Mouse (Mus musculus) liver, embryonic 11.5 days (tissue): ENCODE measurements around the gene Card11. TPM values are rescaled to one million over a fixed set of nuclear protein-coding genes. Genes with fewer than 3 reads are reported as not detected.

ENCODE experiments used
- ATAC-seq: fragments of 200-750 bp; cut with Nextera tagmentation; replicated peaks from 2 replicates; pipeline ENCODE4 v1.8.0; 2017; ENCODE audit warnings: moderate number of reproducible peaks, mild to moderate bottlenecking, moderate TSS enrichment, moderate library complexity; ENCODE audit not compliant: low FRiP score
- DNase-seq: peaks from one replicate; pipeline ENCODE4 v3.0.0-alpha.2; 2017; ENCODE audit warnings: low spot score
- H3K27ac ChIP-seq: fragments of 300-500 bp; sonication (generic); 2 replicates; pipeline ENCODE4 v1.5.1; 2014; ENCODE audit warnings: mild to moderate bottlenecking, low read depth, low read length, control low read depth
- H3K27me3 ChIP-seq: fragments of 300-500 bp; sonication (generic); replicated peaks from 2 replicates; pipeline ENCODE4 v1.6.1; 2014; ENCODE audit warnings: low read length, mixed read lengths; ENCODE audit not compliant: control insufficient read depth, insufficient read depth
- H3K36me3 ChIP-seq: fragments of 300-500 bp; sonication (generic); 2 replicates; pipeline ENCODE4 v1.6.1; 2014; ENCODE audit warnings: mild to moderate bottlenecking, low read length, moderate library complexity, mixed read lengths; ENCODE audit not compliant: control insufficient read depth, insufficient read depth
- H3K4me1 ChIP-seq: fragments of 300-500 bp; sonication (generic); replicated peaks from 2 replicates; pipeline ENCODE4 v1.6.1; 2014; ENCODE audit warnings: low read length, mixed read lengths; ENCODE audit not compliant: control insufficient read depth, insufficient read depth
- H3K4me2 ChIP-seq: fragments of 300-500 bp; sonication (generic); 2 replicates; pipeline ENCODE4 v1.6.1; 2014; ENCODE audit warnings: mild to moderate bottlenecking, control low read depth, moderate library complexity
- H3K4me3 ChIP-seq: fragments of 300-500 bp; sonication (generic); 2 replicates; pipeline ENCODE4 v1.5.1; 2014; ENCODE audit warnings: low read depth, low read length, control low read depth
- H3K9ac ChIP-seq: fragments of 300-500 bp; sonication (generic); 2 replicates; pipeline ENCODE4 v1.6.1; 2014; ENCODE audit warnings: low read depth, low read length, control low read depth
- H3K9me3 ChIP-seq: fragments of 300-500 bp; sonication (generic); 2 replicates; pipeline ENCODE4 v1.6.1; 2016; ENCODE audit warnings: low read length, inconsistent platforms, mixed read lengths; ENCODE audit not compliant: control insufficient read depth
- WGBS: fragments of 180-500 bp; shearing (Covaris S2); extraction: QIAGEN DNeasy Blood & Tissue Kit; methylation state at CpG from one replicate; pipeline ENCODE4 v1.1.7; 2014; 5-methylcytosine and 5-hydroxymethylcytosine counted together
- polyA plus RNA-seq: library from polyadenylated mRNA; unstranded; fragments of >200 nt; fragmentation: Nextera tagmentation; extraction: Ambion mirVana; gene quantifications from 2 replicates; pipeline ENCODE4 v1.2.1, GENCODE M21; 2014

Gene Card11
- polyA plus RNA-seq, 1 experiment from 2014 or later = 0.22 TPM

DNA sequence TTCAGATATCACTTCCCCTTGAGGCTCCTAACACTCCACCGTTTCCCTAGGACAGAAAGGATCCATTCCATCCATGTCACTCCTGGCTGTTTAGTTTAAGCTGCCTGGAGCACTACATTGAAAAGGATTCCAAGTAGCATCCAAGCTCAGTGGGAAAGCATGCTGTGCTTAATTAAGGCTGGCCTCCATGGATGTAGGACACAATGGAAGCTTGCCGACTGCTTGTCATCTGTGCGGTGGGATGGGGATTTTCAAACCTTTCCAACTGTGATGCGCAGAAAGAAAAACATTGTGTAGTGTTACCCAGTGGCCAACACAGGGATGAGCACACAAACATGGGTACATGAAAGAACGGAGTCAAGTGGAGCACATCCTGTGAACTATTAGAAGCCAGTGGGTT lies 89.5 kb downstream of the Card11 start:
- H3K9ac ChIP-seq = no peak overlapping the region
- H3K27ac ChIP-seq = no peak overlapping the region
- no peak for ATAC-seq
- H3K27me3 ChIP-seq = no peaks in the 10 kb centered on the region
- no peaks in the 10 kb centered on the region for H3K4me1 ChIP-seq
- H3K9me3 ChIP-seq = no peaks in the 10 kb centered on the region
- no peak overlapping the region for H3K4me2 ChIP-seq
- WGBS = 89% methylated on average over 5 of the region's 5 CpGs
- no peaks in the 10 kb centered on the region for H3K36me3 ChIP-seq
- no peak for DNase-seq
- H3K4me3 ChIP-seq = no peak overlapping the region

DNA sequence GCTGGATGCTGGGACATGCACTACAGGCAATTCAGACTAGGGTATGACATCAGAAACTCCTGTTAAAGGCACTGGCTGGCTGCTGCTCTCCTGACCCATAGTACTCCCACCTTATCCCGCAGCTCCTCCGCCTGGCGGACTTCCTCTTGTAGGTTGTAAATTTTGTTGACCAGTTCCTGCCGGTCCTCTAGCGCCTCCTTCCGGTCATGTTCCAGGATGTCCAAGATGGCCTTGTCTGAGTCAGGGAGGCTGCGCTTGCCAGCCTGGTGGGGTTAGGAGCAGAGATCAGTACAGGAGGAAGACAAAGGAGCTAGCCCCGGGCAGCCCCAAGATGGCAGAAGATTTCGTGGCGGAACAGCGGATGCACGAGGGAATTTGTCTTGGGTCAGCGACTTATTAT lies 99.5 kb downstream of the Card11 start:
- Histone ChIP-seq H3K9me3 (no peaks in the 10 kb centered on the region), H3K4me1 (no peaks in the 10 kb centered on the region), H3K9ac (no peak overlapping the region), H3K27ac (no peak overlapping the region), H3K4me3 (no peak overlapping the region), H3K27me3 (no peaks in the 10 kb centered on the region), H3K4me2 (no peak overlapping the region), H3K36me3 (no peaks in the 10 kb centered on the region)
- no peak for DNase-seq
- ATAC-seq = no peak
- 75% methylated on average over 13 of the region's 13 CpGs for WGBS

DNA sequence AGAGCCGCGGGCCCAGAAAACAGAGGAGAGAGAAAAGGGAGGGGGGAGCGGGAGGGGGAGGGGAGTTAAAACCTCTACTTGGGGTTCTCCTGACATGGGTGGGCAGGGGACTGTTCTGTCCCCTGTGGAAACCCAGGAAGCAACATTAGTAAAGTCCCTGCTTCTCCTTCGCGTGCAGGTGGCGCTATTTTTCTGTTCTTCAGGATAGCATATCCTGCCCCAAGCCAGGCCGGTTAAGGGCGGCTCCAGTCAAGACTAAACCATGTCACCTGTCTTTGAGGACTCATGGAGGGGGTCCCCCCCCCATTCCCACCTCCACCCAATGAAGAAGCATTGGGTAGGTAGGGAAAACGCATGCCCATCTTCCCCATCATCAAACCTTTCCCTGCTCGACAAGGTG lies 109.3 kb downstream of the Card11 start:
- Histone ChIP-seq H3K4me1 (no peaks in the 10 kb centered on the region), H3K27ac (no peak overlapping the region), H3K36me3 (no peaks in the 10 kb centered on the region), H3K27me3 (peaks cover 9% of the 10 kb centered on the region), H3K9me3 (no peaks in the 10 kb centered on the region), H3K9ac (no peak overlapping the region), H3K4me2 (no peak overlapping the region), H3K4me3 (no peak overlapping the region)
- ATAC-seq (no peak), DNase-seq (no peak)
- 31% methylated on average over 10 of the region's 10 CpGs for WGBS

DNA sequence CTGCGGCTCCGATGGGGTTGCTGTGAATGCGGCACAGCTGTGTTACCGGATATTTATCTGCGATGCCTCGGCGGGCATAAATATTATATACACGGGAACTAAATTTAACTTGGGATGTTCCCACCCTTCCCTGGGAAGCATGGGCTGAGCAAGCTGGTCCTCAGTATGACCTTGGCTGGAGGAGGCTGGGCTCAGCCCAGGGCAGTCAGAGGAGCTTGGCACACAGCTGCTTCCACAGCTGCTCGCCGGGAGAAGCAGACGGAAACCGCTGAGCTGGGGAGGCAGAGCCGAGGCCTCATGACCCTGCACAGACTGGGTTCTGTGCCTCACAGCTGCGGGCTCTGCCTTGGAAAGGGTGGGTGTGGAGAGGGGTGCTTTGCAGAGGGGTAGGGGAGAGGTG lies 110.3 kb downstream of the Card11 start:
- 59% methylated on average over 14 of the region's 14 CpGs for WGBS
- no peak for ATAC-seq

DNA sequence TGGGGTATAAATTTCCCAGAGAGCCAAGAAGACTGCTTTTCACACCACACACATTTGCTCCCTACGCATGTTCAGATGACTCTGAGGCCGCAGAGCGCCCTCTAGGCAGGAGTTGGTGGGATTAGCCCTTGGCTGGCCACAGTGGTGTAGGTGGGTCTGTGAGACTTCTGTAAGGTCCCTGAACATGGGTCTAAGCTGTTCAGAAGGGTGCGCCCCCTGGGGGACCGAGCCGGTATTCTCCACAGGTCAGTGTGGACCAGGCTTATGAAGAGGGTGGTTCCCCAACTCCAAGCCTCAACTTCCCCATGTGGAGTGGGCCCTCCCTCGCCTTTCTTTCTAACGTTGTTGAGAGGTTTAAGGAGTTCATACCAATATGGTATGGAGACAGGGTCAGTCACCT lies 110.8 kb downstream of the Card11 start:
- Histone ChIP-seq H3K9ac (no peak overlapping the region), H3K4me2 (no peak overlapping the region), H3K27me3 (peaks cover 9% of the 10 kb centered on the region), H3K4me1 (no peaks in the 10 kb centered on the region), H3K4me3 (no peak overlapping the region), H3K9me3 (no peaks in the 10 kb centered on the region), H3K36me3 (no peaks in the 10 kb centered on the region), H3K27ac (no peak overlapping the region)
- WGBS = 39% methylated on average over 8 of the region's 8 CpGs
- ATAC-seq (peak; percentile 69; the same call in 1 of the 2 replicates), DNase-seq (peak; percentile 52)

More for the DNA sequence above, 110.3 kb downstream of the Card11 start:
- H3K36me3 ChIP-seq = no peaks in the 10 kb centered on the region
- H3K4me2 ChIP-seq = no peak overlapping the region
- H3K27ac ChIP-seq = no peak overlapping the region
- no peaks in the 10 kb centered on the region for H3K9me3 ChIP-seq
- no peak overlapping the region for H3K4me3 ChIP-seq
- DNase-seq = no peak
- no peaks in the 10 kb centered on the region for H3K4me1 ChIP-seq
- H3K9ac ChIP-seq = no peak overlapping the region
- H3K27me3 ChIP-seq = peaks cover 9% of the 10 kb centered on the region

DNA sequence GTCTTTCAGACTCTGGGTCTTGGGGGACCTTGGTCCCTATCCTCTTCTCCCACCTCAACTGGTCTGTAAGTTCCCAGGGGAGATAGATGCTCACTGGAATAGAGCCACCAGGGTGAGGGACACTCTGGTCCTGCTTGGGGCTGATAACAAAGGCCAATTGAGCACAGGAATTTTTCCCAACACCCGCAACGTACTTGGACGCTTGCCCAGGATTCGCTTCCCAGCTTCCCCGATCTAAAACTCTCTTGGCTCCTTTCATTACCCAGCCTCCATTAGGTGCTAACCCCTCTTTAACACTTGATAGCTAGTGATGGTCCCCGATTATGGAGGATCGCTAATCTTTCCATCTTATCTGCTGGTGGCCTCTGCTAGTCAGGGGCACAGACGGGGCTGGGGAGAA lies 112.5 kb downstream of the Card11 start:
- no peak overlapping the region for H3K4me2 ChIP-seq
- 72% methylated on average over 8 of the region's 8 CpGs for WGBS
- H3K9ac ChIP-seq = no peak overlapping the region
- H3K27ac ChIP-seq = no peak overlapping the region
- peaks cover 9% of the 10 kb centered on the region for H3K27me3 ChIP-seq
- no peaks in the 10 kb centered on the region for H3K36me3 ChIP-seq
- DNase-seq (no peak), ATAC-seq (no peak)
- no peaks in the 10 kb centered on the region for H3K4me1 ChIP-seq
- no peak overlapping the region for H3K4me3 ChIP-seq
- no peaks in the 10 kb centered on the region for H3K9me3 ChIP-seq

DNA sequence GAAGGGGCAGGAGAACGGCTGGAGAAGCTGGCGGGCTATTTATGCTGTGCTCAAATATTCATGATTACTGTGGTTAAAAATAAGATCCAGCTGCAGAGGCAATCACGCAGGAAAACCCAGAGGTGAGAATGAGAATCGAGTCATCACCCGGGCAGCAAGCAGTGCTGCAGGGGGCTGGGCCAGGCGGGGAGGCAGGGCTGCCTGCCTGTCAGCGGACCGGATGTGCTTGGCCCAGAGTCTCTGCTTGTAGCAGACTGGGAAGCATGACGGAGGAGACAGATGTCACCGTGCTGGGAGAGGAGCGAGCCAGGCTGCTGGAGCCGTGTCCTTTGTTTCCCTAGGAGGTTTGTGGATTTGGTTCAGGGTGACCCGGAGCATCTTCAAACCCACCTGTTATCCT lies 115.4 kb downstream of the Card11 start:
- Histone ChIP-seq H3K9ac (no peak overlapping the region), H3K4me3 (no peak overlapping the region), H3K4me1 (no peaks in the 10 kb centered on the region), H3K4me2 (no peak overlapping the region), H3K9me3 (no peaks in the 10 kb centered on the region), H3K27me3 (no peaks in the 10 kb centered on the region; the same call in 1 of the 2 replicates), H3K27ac (no peak overlapping the region), H3K36me3 (no peaks in the 10 kb centered on the region)
- DNase-seq = no peak
- 36% methylated on average over 13 of the region's 13 CpGs for WGBS
- ATAC-seq = no peak

DNA sequence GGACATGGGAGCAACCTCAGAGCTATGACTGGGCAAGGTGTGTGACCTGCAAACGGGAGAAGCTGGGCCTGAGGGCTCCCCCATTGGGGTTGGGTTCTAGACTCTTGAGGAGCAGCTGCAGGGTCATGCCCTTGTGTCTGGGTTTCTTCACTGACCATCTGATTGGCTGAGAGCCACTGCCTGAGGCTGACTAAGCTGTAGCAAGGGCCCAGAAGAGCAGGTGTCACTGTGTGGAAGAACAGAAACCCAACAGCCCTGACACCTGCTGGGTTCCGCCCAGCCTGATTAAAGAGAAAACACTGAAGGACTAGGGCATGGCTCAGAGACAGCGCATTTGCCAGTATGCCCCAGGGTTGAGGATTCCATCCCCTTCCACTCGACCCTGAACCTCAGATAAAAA lies 118.0 kb downstream of the Card11 start:
- DNase-seq (no peak), ATAC-seq (no peak)
- H3K36me3 ChIP-seq = no peaks in the 10 kb centered on the region
- no peaks in the 10 kb centered on the region for H3K4me1 ChIP-seq
- H3K9ac ChIP-seq = no peak overlapping the region
- H3K27ac ChIP-seq = no peak overlapping the region
- no peaks in the 10 kb centered on the region for H3K27me3 ChIP-seq
- H3K4me2 ChIP-seq = no peak overlapping the region
- no peak overlapping the region for H3K4me3 ChIP-seq
- 66% methylated on average over 4 of the region's 4 CpGs for WGBS
- H3K9me3 ChIP-seq = no peaks in the 10 kb centered on the region

DNA sequence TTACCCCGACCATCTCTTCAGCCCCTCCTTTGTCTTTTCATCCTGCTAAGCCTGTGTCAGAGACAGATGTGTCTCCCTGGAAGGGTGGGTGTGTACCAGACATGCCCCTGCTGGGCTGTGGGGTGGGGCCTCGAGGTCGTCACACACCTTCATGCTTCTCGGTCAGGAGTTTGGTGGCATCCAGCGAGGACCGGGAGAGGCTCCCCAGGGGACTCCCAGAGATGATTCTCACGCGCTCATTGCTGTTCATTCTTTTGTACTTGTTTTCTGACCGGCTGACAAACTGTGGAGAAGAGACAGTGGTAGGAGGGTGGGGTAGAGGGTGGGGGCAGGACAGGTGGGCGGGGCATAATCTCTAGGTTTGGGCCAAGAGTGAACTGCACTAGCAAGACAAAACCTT lies 120.2 kb downstream of the Card11 start:
- H3K4me3 ChIP-seq = no peak overlapping the region
- no peaks in the 10 kb centered on the region for H3K9me3 ChIP-seq
- H3K9ac ChIP-seq = no peak overlapping the region
- WGBS = 58% methylated on average over 10 of the region's 10 CpGs
- ATAC-seq = no peak
- no peaks in the 10 kb centered on the region for H3K27me3 ChIP-seq
- H3K4me1 ChIP-seq = no peaks in the 10 kb centered on the region
- no peak for DNase-seq
- H3K36me3 ChIP-seq = no peaks in the 10 kb centered on the region
- no peak overlapping the region for H3K4me2 ChIP-seq
- no peak overlapping the region for H3K27ac ChIP-seq
